Mouse (Mus musculus) cerebellum, adult (tissue): ENCODE data around the gene Smug1.
A peak's percentile ranks its signal among the peaks of the same experiment; 100 is the strongest.

ENCODE experiments used
- ATAC-seq: cut with Nextera tagmentation; 2 replicates; pipeline ENCODE4 v1.9.2; 2017; ENCODE audit warnings: mild to moderate bottlenecking, moderate library complexity, mixed read lengths; ENCODE audit not compliant: insufficient number of reproducible peaks, low FRiP score, low TSS enrichment

Gene Smug1

GRCm38 (mm10) chr15:103147422-103147690 lies 19.5 kb downstream of the Smug1 start:
- no peak for ATAC-seq

GRCm38 (mm10) chr15:103146627-103147421 lies 20.1 kb downstream of the Smug1 start:
- peak; percentile 67 for ATAC-seq

GRCm38 (mm10) chr15:103145635-103146299 lies 21.1 kb downstream of the Smug1 start:
- ATAC-seq = no peak

- ATAC-seq = no peak
Measured at GRCm38 (mm10) chr15:103144176-103144575, 22.7 kb downstream of the Smug1 start.

GRCm38 (mm10) chr15:103135431-103135947 lies 31.4 kb downstream of the Smug1 start:
- no peak for ATAC-seq

- no peak for ATAC-seq
Measured at GRCm38 (mm10) chr15:103134277-103135086, 32.4 kb downstream of the Smug1 start.

GRCm38 (mm10) chr15:103133761-103134160 lies 33.1 kb downstream of the Smug1 start:
- ATAC-seq = no peak

GRCm38 (mm10) chr15:103130729-103131128 lies 36.2 kb downstream of the Smug1 start:
- no peak for ATAC-seq

GRCm38 (mm10) chr15:103129289-103129688 lies 37.6 kb downstream of the Smug1 start:
- ATAC-seq = no peak

GRCm38 (mm10) chr15:103128056-103128833 lies 38.6 kb downstream of the Smug1 start:
- ATAC-seq = no peak

- no peak for ATAC-seq
Measured at GRCm38 (mm10) chr15:103125982-103126381, 40.9 kb downstream of the Smug1 start.

- ATAC-seq = no peak
Measured at GRCm38 (mm10) chr15:103124254-103124653, 42.6 kb downstream of the Smug1 start.

- no peak for ATAC-seq
Measured at GRCm38 (mm10) chr15:103123343-103123742, 43.5 kb downstream of the Smug1 start.

- no peak for ATAC-seq
Measured at GRCm38 (mm10) chr15:103122372-103122771, 44.5 kb downstream of the Smug1 start.

- ATAC-seq = no peak
Measured at GRCm38 (mm10) chr15:103121416-103121815, 45.5 kb downstream of the Smug1 start.

- no peak for ATAC-seq
Measured at GRCm38 (mm10) chr15:103120594-103120993, 46.3 kb downstream of the Smug1 start.

GRCm38 (mm10) chr15:103115726-103116125 lies 51.2 kb downstream of the Smug1 start:
- ATAC-seq = no peak

- ATAC-seq = no peak
Measured at GRCm38 (mm10) chr15:103115256-103115655, 51.6 kb downstream of the Smug1 start.

- no peak for ATAC-seq
Measured at GRCm38 (mm10) chr15:103113077-103113476, 53.8 kb downstream of the Smug1 start.

GRCm38 (mm10) chr15:103112309-103112708 lies 54.6 kb downstream of the Smug1 start:
- ATAC-seq = no peak
